Mouse (Mus musculus): ENCODE measurements around the gene Gm5796. TPM values are rescaled to one million over a fixed set of nuclear protein-coding genes. Genes with fewer than 3 reads are reported as not detected.
"Not testable (repeated sequence)": the region's sequence is repeated elsewhere in the genome, so short reads cannot be mapped to it uniquely, and the experiment has no call there.

The Gm5796 gene
- 10 to 100 TPM; 27.3 to 27.4 TPM for total RNA-seq (2021)

GRCm38 (mm10) chr14:4023641-4024040 lies at the start of gene Gm5796:
Gm5796 (plus strand) TSS chr14:4023941.
- DNase-seq; intact Hi-C loops (cut with DNase I): not testable (repeated sequence)

- intact Hi-C loops (cut with DNase I); DNase-seq: not testable (repeated sequence)
These were observed 25.6 kb upstream of the Gm5796 start, which contains the start of gene Gm3099 for GRCm38 (mm10) chr14:3998094-3998493. Gm3099 (plus strand) TSS chr14:3998394.

- DNase-seq; intact Hi-C loops (cut with DNase I): not testable (repeated sequence)
These were observed 60.1 kb downstream of the Gm5796 start, which contains the start of gene Gm3115 for GRCm38 (mm10) chr14:4083820-4084219. Gm3115 (plus strand) TSS chr14:4084120.

Other genes with a start within 250 kb of the Gm5796 start
- 1 to 10 TPM; 5.3 to 8.6 TPM for gene Gm3002, start 213.9 kb upstream of the Gm5796 start, total RNA-seq (2021)
- not detected for gene Gm3033, start 177.7 kb upstream of the Gm5796 start, total RNA-seq (2021)
- not detected for gene Gm2916, start 139.8 kb upstream of the Gm5796 start, total RNA-seq (2021)
- gene Gm3029, start 92.2 kb upstream of the Gm5796 start, total RNA-seq (2021): not detected
- 1 to 10 TPM; 1.0 to 1.2 TPM for gene Gm3095, start 60.4 kb upstream of the Gm5796 start, total RNA-seq (2021)
- not detected for gene Gm3099, start 25.5 kb upstream of the Gm5796 start, total RNA-seq (2021)
- gene Gm3115, start 60.2 kb downstream of the Gm5796 start, total RNA-seq (2021): 1 to 10 TPM; 1.0 to 1.1 TPM
- 10 to 100 TPM; 20.5 to 23.2 TPM for gene Gm8108, start 86.6 kb downstream of the Gm5796 start, total RNA-seq (2021)
- not detected for gene Gm3127, start 141.1 kb downstream of the Gm5796 start, total RNA-seq (2021)
- 10 to 100 TPM in 1 of 2 experiments, 1 to 10 TPM in 1; 6.0 to 10.7 TPM for gene Gm2974, start 158.6 kb downstream of the Gm5796 start, total RNA-seq (2021)
- not detected for gene Gm3138, start 225.7 kb downstream of the Gm5796 start, total RNA-seq (2021)

Data from left cerebral cortex, postnatal 4 days (tissue).